Mouse (Mus musculus): ENCODE data around the gene Asic2.

The Asic2 gene

GRCm38 (mm10) chr11:81968401-81968881 is at the start of gene Asic2:
Gene Asic2, minus strand, starts transcription at chr11:81968457.
- DNase-seq (ENCODE audit: extremely low read depth, insufficient read length, low spot score) = no peak

- DNase-seq (ENCODE audit: extremely low read depth, insufficient read length, low spot score) = no peak
Measured at GRCm38 (mm10) chr11:82016181-82016780, 48.0 kb upstream of the Asic2 start.

DNA sequence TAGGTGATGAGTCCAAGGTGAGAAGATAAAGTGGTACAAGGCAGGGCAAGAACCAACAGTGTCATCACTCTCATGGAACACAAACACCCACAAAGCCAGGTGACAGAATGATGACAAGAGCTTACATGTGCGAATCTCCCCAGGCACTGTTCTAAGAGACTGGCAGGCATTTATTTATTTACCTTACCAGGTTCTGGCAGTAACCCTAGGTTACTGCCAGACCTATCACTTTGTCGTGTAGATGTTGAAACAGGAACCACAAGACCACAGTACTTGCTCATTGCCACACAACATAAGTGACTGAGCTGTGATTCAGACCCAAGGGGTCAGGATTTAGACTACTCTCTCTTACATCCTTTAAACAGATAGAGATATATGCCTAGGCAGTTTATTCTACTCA is 46.8 kb upstream of the Asic2 start:
- peak; percentile 59 for DNase-seq (ENCODE audit: extremely low read depth, insufficient read length, low spot score)

DNA sequence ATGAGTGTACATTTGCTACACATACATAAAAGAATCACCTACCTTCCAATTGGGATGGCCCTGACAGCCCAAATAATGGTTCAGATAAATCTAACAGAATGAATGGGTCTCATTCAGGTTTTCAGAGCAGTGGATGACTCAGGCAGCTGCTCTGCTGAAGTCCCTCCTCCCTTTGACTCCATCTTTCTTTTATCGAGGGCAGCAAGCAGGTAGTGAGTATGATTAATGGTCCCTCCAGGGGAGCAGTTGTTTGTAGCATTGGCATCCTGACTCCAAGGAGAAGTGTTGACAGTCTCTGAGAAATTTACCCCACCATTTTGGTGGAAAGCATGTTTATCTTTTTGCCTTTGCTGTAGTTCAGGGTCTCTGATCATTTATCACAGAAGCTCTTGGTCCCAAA is 45.5 kb upstream of the Asic2 start:
- no peak for DNase-seq (ENCODE audit: extremely low read depth, insufficient read length, low spot score)

GRCm38 (mm10) chr11:82011411-82012193 is 43.3 kb upstream of the Asic2 start:
- DNase-seq (ENCODE audit: extremely low read depth, insufficient read length, low spot score) = peak; percentile 59

DNA sequence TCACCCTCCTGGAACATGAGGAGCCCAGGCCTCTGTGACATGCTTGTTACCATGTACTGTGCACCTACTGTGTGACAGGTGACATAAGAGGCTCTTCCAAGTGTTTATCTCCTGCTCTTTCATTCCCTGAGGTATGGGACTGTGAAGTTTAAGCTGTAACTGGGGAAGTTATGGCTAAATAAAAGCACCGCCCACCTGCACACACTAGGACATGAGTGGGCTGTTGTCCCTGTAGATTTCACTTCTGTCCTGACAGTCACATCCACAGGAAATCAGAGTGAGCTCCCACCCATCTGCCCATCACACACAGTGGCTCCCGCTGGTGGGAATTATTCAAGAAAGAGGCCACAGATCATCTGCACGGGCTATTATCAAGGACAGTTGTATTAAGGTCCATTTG is 41.9 kb upstream of the Asic2 start:
- DNase-seq (ENCODE audit: extremely low read depth, insufficient read length, low spot score) = no peak

DNA sequence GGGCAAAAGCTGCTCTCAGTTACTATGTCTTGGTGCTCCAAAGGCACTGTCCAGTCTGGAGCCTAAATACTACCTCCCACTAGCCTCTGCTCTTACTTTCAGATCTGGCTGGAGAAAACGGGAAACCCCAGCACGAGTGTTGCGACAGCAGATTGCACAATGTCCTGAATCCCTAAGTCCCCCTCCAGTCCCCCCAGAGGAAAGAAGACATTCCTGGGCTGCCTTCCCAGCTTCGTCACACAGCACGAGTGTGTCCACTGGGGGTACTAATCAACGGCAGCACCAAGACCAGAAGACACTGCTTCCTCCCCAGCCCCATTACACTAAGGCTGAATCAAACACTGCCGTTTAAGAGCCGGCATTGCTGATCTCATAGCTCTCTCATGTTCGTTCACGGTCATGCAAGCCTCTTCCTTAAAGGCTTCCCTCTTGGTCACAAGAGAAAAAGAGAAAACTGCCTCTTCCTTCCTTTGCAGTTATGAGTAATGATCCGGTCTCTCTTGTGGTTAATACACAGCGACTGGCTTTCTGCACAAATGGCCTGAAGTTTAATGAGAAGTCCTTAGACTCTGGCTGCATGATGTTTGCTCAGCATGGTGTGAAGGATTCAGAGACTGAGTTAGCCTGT is 38.7 kb upstream of the Asic2 start:
- DNase-seq (ENCODE audit: extremely low read depth, insufficient read length, low spot score) = peak; percentile 76

- DNase-seq (ENCODE audit: extremely low read depth, insufficient read length, low spot score) = no peak
Measured at GRCm38 (mm10) chr11:82004810-82005209, 36.6 kb upstream of the Asic2 start.

- no peak for DNase-seq (ENCODE audit: extremely low read depth, insufficient read length, low spot score)
Measured at GRCm38 (mm10) chr11:82000581-82000980, 32.3 kb upstream of the Asic2 start.

- no peak for DNase-seq (ENCODE audit: extremely low read depth, insufficient read length, low spot score)
Measured at GRCm38 (mm10) chr11:81999469-81999868, 31.2 kb upstream of the Asic2 start.

DNA sequence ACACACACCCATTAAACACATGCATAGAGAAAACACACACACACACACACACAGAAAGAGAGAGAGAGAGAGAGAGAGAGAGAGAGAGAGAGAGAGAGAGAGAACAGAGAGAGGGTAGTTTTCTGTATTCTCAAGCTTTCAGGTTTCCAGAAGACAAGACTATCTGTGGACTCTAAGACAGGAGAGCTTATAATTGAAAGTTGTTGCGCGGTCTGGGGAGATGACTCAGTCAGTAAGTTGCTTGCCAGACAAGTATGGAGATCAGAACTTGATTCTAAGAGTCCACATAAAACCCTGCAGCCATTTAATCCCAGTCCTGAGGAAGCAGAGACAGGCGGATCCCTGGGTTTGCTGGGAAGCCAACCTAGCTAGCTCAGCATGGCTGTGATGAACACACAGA is 30.4 kb upstream of the Asic2 start:
- no peak for DNase-seq (ENCODE audit: extremely low read depth, insufficient read length, low spot score)

- peak; percentile 16 for DNase-seq (ENCODE audit: extremely low read depth, insufficient read length, low spot score)
Measured at GRCm38 (mm10) chr11:81997085-81997484, 28.8 kb upstream of the Asic2 start.

- peak; percentile 71 for DNase-seq (ENCODE audit: extremely low read depth, insufficient read length, low spot score)
Measured at GRCm38 (mm10) chr11:81996172-81996841, 28.1 kb upstream of the Asic2 start.

DNA sequence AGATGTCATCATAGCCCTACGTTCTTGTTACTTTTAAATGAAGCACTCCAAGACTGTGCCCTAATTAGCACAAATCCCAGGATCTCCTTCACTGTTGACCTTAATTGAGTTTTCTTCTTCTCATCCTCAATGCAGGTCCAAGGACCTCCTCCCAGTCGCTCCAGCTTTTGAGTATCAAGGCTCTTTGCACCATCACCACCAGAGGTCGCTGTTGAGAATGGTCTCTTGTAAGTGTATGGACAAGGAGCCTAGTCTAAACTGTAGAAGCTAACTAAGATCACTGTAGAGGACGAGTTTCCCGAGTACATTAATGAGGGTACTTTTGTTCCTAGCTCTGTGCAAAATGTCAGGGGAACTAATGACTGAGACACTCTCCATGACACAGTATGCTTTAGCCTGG is 14.9 kb upstream of the Asic2 start:
- peak; percentile 21 for DNase-seq (ENCODE audit: extremely low read depth, insufficient read length, low spot score)

DNA sequence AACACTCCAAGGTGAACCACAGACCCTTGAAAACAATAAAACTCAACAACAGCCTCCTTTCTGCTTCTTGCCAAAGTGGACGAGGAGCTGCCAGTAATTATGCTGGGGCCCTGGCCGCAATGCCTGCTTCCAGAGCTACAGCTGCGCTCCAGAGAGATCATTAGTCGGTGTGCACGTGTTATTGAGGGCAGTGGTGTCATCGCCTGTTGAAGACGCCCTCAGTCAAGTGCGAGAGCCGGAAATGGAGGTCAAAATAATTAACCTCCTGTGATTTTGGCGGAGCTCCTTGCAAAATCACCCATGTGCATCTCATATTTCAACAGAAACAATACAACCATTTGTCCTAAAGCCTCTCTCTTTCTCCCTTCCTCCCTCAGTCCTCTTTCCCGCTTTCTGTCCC is 13.9 kb upstream of the Asic2 start:
- DNase-seq (ENCODE audit: extremely low read depth, insufficient read length, low spot score) = no peak

GRCm38 (mm10) chr11:81974577-81974976 is 6.3 kb upstream of the Asic2 start:
- no peak for DNase-seq (ENCODE audit: extremely low read depth, insufficient read length, low spot score)

GRCm38 (mm10) chr11:81973699-81974098 is 5.4 kb upstream of the Asic2 start:
- no peak for DNase-seq (ENCODE audit: extremely low read depth, insufficient read length, low spot score)

- no peak for DNase-seq (ENCODE audit: extremely low read depth, insufficient read length, low spot score)
Measured at GRCm38 (mm10) chr11:81972044-81972443, 3.8 kb upstream of the Asic2 start.

DNA sequence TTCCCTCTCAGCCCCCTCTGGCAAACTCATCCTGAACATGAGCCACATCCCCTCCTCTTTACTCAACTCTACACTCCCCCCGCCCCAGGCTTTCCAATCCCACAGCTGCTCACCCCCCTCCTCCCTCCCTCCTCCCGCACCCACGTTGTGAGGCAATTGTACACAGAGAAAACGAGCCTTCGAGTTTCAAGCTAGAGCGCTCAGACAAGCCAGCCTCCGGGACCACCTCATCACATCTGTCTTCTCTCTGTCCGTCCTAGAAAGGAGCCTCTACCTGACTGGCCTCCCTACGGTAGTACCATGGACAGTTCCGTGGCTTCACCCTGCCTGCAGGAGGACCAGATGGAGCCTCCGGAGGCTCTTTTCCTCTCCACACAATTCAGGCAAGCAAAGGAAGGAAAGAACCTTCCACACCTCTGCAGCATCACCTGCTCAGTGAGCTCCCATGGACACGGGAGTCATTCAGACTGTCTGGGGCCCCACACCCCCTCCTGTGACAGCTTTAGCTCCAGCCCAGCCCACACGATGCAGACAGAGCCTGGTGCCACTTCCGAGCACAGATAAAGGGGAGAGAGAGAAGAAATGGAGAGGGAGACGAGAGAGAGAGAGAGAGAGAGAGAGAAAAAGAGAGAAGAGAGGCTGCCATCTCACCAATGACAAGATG is 1.5 kb downstream of the Asic2 start:
- DNase-seq (ENCODE audit: extremely low read depth, insufficient read length, low spot score) = no peak

Data from 3134 (cell line).